Mouse (Mus musculus) forebrain, embryonic 15.5 days (tissue): ENCODE results near the gene Pigm. TPM values are rescaled to one million over a fixed set of nuclear protein-coding genes. Genes with fewer than 3 reads are reported as not detected.
A peak's percentile ranks its signal among the peaks of the same experiment; 100 is the strongest.

Source experiments
- ATAC-seq: fragments of 200-750 bp; cut with Nextera tagmentation; replicated peaks from 2 replicates; pipeline ENCODE4 v1.8.0; 2017; ENCODE audit warnings: mild to moderate bottlenecking, moderate TSS enrichment, moderate library complexity
- H3K27ac ChIP-seq: fragments of 300-500 bp; sonication (generic); replicated peaks from 2 replicates; pipeline ENCODE4 v1.5.1; 2015; ENCODE audit warnings: mild to moderate bottlenecking, inconsistent platforms
- H3K27me3 ChIP-seq: fragments of 300-500 bp; sonication (generic); 2 replicates; pipeline ENCODE4 v1.6.1; 2015; ENCODE audit warnings: inconsistent platforms
- H3K36me3 ChIP-seq: fragments of 300-500 bp; sonication (generic); 2 replicates; pipeline ENCODE4 v1.6.1; 2015; ENCODE audit warnings: mild to moderate bottlenecking, inconsistent platforms
- H3K4me1 ChIP-seq: fragments of 300-500 bp; sonication (generic); 2 replicates; pipeline ENCODE4 v1.6.1; 2015; ENCODE audit warnings: inconsistent platforms
- H3K4me2 ChIP-seq: fragments of 300-500 bp; sonication (generic); replicated peaks from 2 replicates; pipeline ENCODE4 v1.6.1; 2015; ENCODE audit warnings: mild to moderate bottlenecking, inconsistent platforms
- H3K4me3 ChIP-seq: fragments of 300-500 bp; sonication (generic); 2 replicates; pipeline ENCODE4 v1.5.1; 2015; ENCODE audit warnings: mild to moderate bottlenecking, inconsistent platforms
- H3K9ac ChIP-seq: fragments of 300-500 bp; sonication (generic); replicated peaks from 2 replicates; pipeline ENCODE4 v1.6.1; 2015; ENCODE audit warnings: mild to moderate bottlenecking, inconsistent platforms
- H3K9me3 ChIP-seq: fragments of 300-500 bp; sonication (generic); 2 replicates; pipeline ENCODE4 v1.6.1; 2016; ENCODE audit warnings: inconsistent platforms
- WGBS: fragments of 180-500 bp; shearing (Covaris S2); methylation state at CpG from one replicate; pipeline ENCODE4 v1.1.7; 2015; ENCODE audit warnings: mixed read lengths; 5-methylcytosine and 5-hydroxymethylcytosine counted together
- polyA plus RNA-seq: library from polyadenylated mRNA; unstranded; fragments of >200 nt; fragmentation: Nextera tagmentation; extraction: Ambion mirVana; gene quantifications from 2 replicates; pipeline ENCODE4 v1.2.1, GENCODE M21; 2015

The Pigm gene
- polyA plus RNA-seq, 1 experiment from 2014 or later = 4.7 TPM

GRCm38 (mm10) chr1:172352453-172352852 lies 23.9 kb upstream of the Pigm start:
- 96% methylated on average over 3 of the region's 3 CpGs for WGBS
- Histone ChIP-seq H3K4me1 (peaks cover 36% of the 10 kb centered on the region), H3K4me2 (no peak overlapping the region), H3K27ac (no peak overlapping the region), H3K9ac (no peak overlapping the region), H3K4me3 (no peak overlapping the region), H3K9me3 (no peaks in the 10 kb centered on the region), H3K36me3 (no peaks in the 10 kb centered on the region), H3K27me3 (no peaks in the 10 kb centered on the region)
- ATAC-seq = no peak

- no peak overlapping the region for H3K4me3 ChIP-seq
- H3K36me3 ChIP-seq = no peaks in the 10 kb centered on the region
- H3K27ac ChIP-seq = peak overlapping the region; percentile 51
- H3K4me1 ChIP-seq = peaks cover 25% of the 10 kb centered on the region
- H3K9ac ChIP-seq = no peak overlapping the region
- 0 out of 2 replicates have a peak, but pooled peaks have one; percentile 2 for ATAC-seq
- no peak overlapping the region for H3K4me2 ChIP-seq
- 13% methylated on average over 3 of the region's 3 CpGs for WGBS
- no peaks in the 10 kb centered on the region for H3K27me3 ChIP-seq
- no peaks in the 10 kb centered on the region for H3K9me3 ChIP-seq
Measured at GRCm38 (mm10) chr1:172355336-172355735, 21.0 kb upstream of the Pigm start.

- Histone ChIP-seq H3K4me1 (peaks cover 14% of the 10 kb centered on the region), H3K4me3 (no peak overlapping the region), H3K9ac (no peak overlapping the region), H3K36me3 (no peaks in the 10 kb centered on the region), H3K4me2 (no peak overlapping the region), H3K27me3 (no peaks in the 10 kb centered on the region), H3K9me3 (no peaks in the 10 kb centered on the region), H3K27ac (no peak overlapping the region)
- ATAC-seq = 0 out of 2 replicates have a peak, but pooled peaks have one; percentile 44
- 3% methylated on average over 1 of the region's 1 CpGs for WGBS
Measured at GRCm38 (mm10) chr1:172357550-172357949, 18.8 kb upstream of the Pigm start.

- peaks cover 14% of the 10 kb centered on the region for H3K4me1 ChIP-seq
- H3K27ac ChIP-seq = no peak overlapping the region
- whole genome bisulfite sequencing = 70% methylated on average over 10 of the region's 10 CpGs
- H3K4me3 ChIP-seq = no peak overlapping the region
- no peak overlapping the region for H3K9ac ChIP-seq
- H3K27me3 ChIP-seq = no peaks in the 10 kb centered on the region
- H3K9me3 ChIP-seq = no peaks in the 10 kb centered on the region
- H3K4me2 ChIP-seq = no peak overlapping the region
- ATAC-seq = no peak
- no peaks in the 10 kb centered on the region for H3K36me3 ChIP-seq
Measured at GRCm38 (mm10) chr1:172358341-172358740, 18.0 kb upstream of the Pigm start.

GRCm38 (mm10) chr1:172364684-172365083 lies 11.7 kb upstream of the Pigm start:
- Histone ChIP-seq H3K4me3 (no peak overlapping the region), H3K27ac (no peak overlapping the region), H3K9ac (no peak overlapping the region), H3K4me1 (no peaks in the 10 kb centered on the region), H3K4me2 (no peak overlapping the region), H3K27me3 (no peaks in the 10 kb centered on the region), H3K9me3 (no peaks in the 10 kb centered on the region), H3K36me3 (no peaks in the 10 kb centered on the region)
- peak; percentile 35; the same call in 1 of the 2 replicates for ATAC-seq
- 5% methylated on average over 6 of the region's 6 CpGs for WGBS

GRCm38 (mm10) chr1:172368768-172369418 lies 7.5 kb upstream of the Pigm start:
- Histone ChIP-seq H3K4me1 (no peaks in the 10 kb centered on the region), H3K9ac (no peak overlapping the region), H3K4me3 (no peak overlapping the region), H3K4me2 (0 out of 2 replicates have a peak overlapping the region, but pooled peaks have one; percentile 16), H3K27ac (no peak overlapping the region), H3K36me3 (no peaks in the 10 kb centered on the region), H3K27me3 (no peaks in the 10 kb centered on the region), H3K9me3 (no peaks in the 10 kb centered on the region)
- 30% methylated on average over 23 of the region's 23 CpGs for WGBS
- ATAC-seq = peak; percentile 56; the same call in 1 of the 2 replicates

- Histone ChIP-seq H3K9ac (peak overlapping the region; percentile 81), H3K4me2 (peak overlapping the region; percentile 99), H3K4me3 (peak overlapping the region; percentile 91), H3K36me3 (peaks cover 16% of the 10 kb centered on the region), H3K27me3 (no peaks in the 10 kb centered on the region), H3K27ac (peak overlapping the region; percentile 67), H3K9me3 (no peaks in the 10 kb centered on the region), H3K4me1 (peaks cover 47% of the 10 kb centered on the region)
- ATAC-seq = no peak; the same call in 1 of the 2 replicates
- WGBS = 3% methylated on average over 62 of the region's 62 CpGs
Measured at GRCm38 (mm10) chr1:172376758-172377458, 562 bp downstream of the Pigm start.

- 69% methylated on average over 10 of the region's 10 CpGs for WGBS
- Histone ChIP-seq H3K9me3 (no peaks in the 10 kb centered on the region), H3K27me3 (no peaks in the 10 kb centered on the region), H3K4me2 (no peak overlapping the region), H3K4me3 (no peak overlapping the region), H3K4me1 (peaks cover 47% of the 10 kb centered on the region), H3K9ac (no peak overlapping the region), H3K36me3 (peaks cover 16% of the 10 kb centered on the region), H3K27ac (no peak overlapping the region)
- ATAC-seq = no peak
Measured at GRCm38 (mm10) chr1:172380066-172380465, 3.7 kb downstream of the Pigm start.

- no peak overlapping the region for H3K9ac ChIP-seq
- 98% methylated on average over 1 of the region's 1 CpGs for WGBS
Measured at GRCm38 (mm10) chr1:172382090-172382489, 5.7 kb downstream of the Pigm start.

GRCm38 (mm10) chr1:172387246-172387645 lies 10.9 kb downstream of the Pigm start:
- H3K9ac ChIP-seq = no peak overlapping the region
- peak overlapping the region; percentile 74 for H3K27ac ChIP-seq
- ATAC-seq = peak; percentile 79
- peaks cover 6% of the 10 kb centered on the region for H3K4me1 ChIP-seq
- H3K4me3 ChIP-seq = no peak overlapping the region
- no peak overlapping the region for H3K4me2 ChIP-seq
- H3K27me3 ChIP-seq = no peaks in the 10 kb centered on the region
- H3K36me3 ChIP-seq = no peaks in the 10 kb centered on the region
- H3K9me3 ChIP-seq = no peaks in the 10 kb centered on the region
- WGBS = 34% methylated on average over 5 of the region's 5 CpGs

More at GRCm38 (mm10) chr1:172382090-172382489, 5.7 kb downstream of the Pigm start:
- no peak overlapping the region for H3K4me3 ChIP-seq
- no peak for ATAC-seq
- no peak overlapping the region for H3K27ac ChIP-seq
- H3K4me1 ChIP-seq = peaks cover 41% of the 10 kb centered on the region
- H3K36me3 ChIP-seq = peaks cover 16% of the 10 kb centered on the region
- no peaks in the 10 kb centered on the region for H3K27me3 ChIP-seq
- no peaks in the 10 kb centered on the region for H3K9me3 ChIP-seq
- H3K4me2 ChIP-seq = no peak overlapping the region

- Histone ChIP-seq H3K36me3 (no peaks in the 10 kb centered on the region), H3K4me2 (no peak overlapping the region), H3K27ac (no peak overlapping the region), H3K27me3 (no peaks in the 10 kb centered on the region), H3K9ac (no peak overlapping the region), H3K9me3 (no peaks in the 10 kb centered on the region), H3K4me1 (peaks cover 9% of the 10 kb centered on the region), H3K4me3 (no peak overlapping the region)
- WGBS = 95% methylated on average over 1 of the region's 1 CpGs
- no peak for ATAC-seq
Measured at GRCm38 (mm10) chr1:172390769-172391168, 14.4 kb downstream of the Pigm start.

GRCm38 (mm10) chr1:172391807-172392581 lies 15.6 kb downstream of the Pigm start:
- Histone ChIP-seq H3K9ac (peak overlapping the region; percentile 10; the same call in 1 of the 2 replicates), H3K4me2 (peak overlapping the region; percentile 45), H3K4me1 (peaks cover 9% of the 10 kb centered on the region), H3K27ac (0 out of 2 replicates have a peak overlapping the region, but pooled peaks have one; percentile 11), H3K4me3 (peak overlapping the region; percentile 18), H3K36me3 (no peaks in the 10 kb centered on the region), H3K9me3 (no peaks in the 10 kb centered on the region), H3K27me3 (no peaks in the 10 kb centered on the region)
- ATAC-seq = peak; percentile 44; the same call in 1 of the 2 replicates
- WGBS = 10% methylated on average over 20 of the region's 20 CpGs
